Mouse (Mus musculus): ENCODE results near the gene Axl. TPM values are rescaled to one million over a fixed set of nuclear protein-coding genes. Genes with fewer than 3 reads are reported as not detected.
"Not testable (repeated sequence)": the region's sequence is repeated elsewhere in the genome, so short reads cannot be mapped to it uniquely, and the experiment has no call there.

The Axl gene
- total RNA-seq, 4 experiments from 2014 or later, result 37.9 to 58.3 (median 45.8) TPM

GRCm38 (mm10) chr7:25754738-25755467, 33.6 kb downstream of the Axl start, which contains the start of gene Hnrnpul1:
TSS of gene Hnrnpul1 (minus strand) at chr7:25754757.
- peak; percentile 99 for DNase-seq (ENCODE audit: low spot score in 2 of 2)

GRCm38 (mm10) chr7:25754439-25754737, 34.1 kb downstream of the Axl start:
- DNase-seq (ENCODE audit: low spot score in 2 of 2), result no peak

DNA sequence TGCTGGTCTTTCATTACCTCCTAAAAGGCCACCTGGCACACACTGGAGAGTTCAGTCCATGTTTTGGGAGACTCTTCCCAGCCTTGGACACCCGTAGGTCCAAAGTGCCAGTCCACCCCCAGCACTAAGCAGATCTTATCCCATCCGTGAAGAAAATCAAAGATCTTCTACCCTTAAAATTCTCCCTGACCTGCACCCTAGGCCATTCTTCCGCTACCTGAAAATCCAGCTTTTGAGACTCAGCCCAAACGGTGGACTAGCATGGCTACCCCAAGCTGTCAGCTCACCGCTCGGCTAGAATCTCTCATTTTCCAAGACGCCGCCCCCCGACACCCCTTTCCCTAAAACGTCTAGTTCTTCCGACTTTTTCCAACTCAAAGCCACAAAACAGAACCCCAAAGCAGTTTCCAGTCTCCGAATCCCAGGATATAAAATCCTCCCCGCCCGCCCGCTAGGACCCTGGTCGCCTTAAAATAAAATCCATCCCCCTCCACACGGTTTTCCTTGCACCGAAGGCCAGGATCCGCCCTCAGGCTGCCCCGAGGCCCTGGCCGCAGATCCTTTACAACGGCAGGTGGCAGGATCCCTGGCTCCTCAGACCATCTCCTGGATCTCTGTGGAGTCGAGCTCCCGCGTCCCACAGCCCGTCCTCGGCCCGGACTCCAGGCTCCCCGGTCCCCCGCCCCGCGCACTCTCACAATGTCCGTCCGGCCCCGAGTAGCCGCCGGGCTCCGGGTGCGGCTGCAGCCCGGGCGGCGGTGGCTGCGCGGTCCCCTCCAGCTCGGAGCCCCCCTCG, 34.7 kb downstream of the Axl start:
- DNase-seq (ENCODE audit: low spot score in 2 of 2), result no peak

- no peak for DNase-seq (ENCODE audit: low spot score in 2 of 2)
Observed at GRCm38 (mm10) chr7:25753076-25753475, 35.4 kb downstream of the Axl start.

DNA sequence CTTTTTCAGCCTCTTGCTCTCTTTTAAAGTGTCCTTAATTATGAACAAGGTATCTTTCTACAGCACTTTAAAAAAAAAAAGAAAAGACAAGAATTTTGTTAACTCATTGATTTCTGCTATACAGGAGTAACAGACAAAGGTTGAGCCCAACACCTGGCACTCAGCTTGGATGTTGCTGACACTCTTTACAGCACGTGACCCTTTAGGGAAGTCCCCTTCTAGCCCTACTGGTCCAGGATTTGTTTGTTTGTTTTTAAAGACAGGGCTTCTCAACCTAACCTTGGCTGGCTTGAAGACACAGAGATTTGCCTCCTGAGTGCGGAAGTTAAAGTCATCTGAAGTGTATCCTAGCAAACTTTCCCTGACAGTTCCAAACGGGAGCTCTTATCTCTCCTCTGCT, 41.7 kb downstream of the Axl start:
- no peak for DNase-seq (ENCODE audit: low spot score in 2 of 2)

DNA sequence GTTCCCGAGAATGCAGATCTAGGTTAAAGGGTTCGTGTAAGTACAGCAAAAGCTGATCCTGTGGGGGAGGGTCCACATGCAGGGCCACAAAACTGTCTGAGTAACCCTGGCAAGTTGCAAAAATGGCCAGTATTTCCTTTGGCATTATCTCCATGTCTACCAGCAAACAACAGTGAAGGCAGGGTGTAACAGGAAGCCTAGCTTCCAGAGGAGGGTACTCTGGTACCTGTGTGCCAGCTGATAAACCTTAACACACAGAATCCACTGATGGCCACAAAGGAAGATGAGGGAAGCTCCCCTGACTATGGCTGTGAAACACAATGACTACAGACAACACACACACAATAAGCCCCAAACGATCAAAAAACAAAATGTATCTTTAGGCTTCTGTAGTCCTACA, 50.2 kb downstream of the Axl start:
- DNase-seq (ENCODE audit: low spot score in 2 of 2), result no peak

- DNase-seq (ENCODE audit: low spot score in 2 of 2), result no peak
Observed at GRCm38 (mm10) chr7:25736920-25737319, 51.6 kb downstream of the Axl start.

- DNase-seq (ENCODE audit: low spot score in 2 of 2), result no peak
Observed at GRCm38 (mm10) chr7:25734991-25735390, 53.5 kb downstream of the Axl start.

DNA sequence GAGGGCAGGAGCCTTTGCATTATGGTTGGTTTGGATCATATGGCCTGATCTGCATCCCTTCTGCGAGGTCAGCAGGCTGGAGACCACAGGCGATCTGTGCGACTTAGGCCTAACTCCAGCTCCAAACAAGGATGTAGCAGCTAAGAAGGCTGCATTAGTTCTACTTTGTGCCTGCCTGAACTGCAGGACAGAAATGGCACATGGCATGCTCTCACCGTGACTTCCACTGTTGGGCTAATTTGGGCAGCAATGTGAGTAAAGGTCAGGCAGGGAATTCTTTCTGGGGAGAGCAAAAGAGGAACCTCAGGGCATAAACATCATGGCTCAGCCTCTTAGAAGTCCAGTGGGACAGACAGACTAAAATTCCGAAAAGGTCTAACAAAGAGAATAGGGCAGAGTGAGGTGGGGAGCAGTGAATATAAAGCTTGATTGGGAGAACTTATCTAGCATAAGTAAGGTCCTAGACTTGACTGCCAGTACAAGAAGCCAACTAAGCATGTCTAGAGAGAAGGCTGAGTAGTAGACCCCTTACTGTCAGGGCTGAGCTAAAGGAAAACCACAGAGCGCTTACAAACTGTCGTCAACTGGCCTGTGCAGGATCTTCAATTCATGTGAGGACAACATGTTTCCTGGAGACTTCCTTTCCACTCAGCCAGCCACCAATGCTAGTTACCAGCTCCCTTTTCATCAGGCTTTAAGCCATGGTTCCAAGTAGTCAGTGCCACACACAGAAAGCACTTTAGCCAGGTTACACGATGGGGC, 57.0 kb downstream of the Axl start:
- DNase-seq (ENCODE audit: low spot score in 2 of 2), result no peak

- DNase-seq (ENCODE audit: low spot score in 2 of 2), result no peak
Observed at GRCm38 (mm10) chr7:25729862-25730261, 58.6 kb downstream of the Axl start.

DNA sequence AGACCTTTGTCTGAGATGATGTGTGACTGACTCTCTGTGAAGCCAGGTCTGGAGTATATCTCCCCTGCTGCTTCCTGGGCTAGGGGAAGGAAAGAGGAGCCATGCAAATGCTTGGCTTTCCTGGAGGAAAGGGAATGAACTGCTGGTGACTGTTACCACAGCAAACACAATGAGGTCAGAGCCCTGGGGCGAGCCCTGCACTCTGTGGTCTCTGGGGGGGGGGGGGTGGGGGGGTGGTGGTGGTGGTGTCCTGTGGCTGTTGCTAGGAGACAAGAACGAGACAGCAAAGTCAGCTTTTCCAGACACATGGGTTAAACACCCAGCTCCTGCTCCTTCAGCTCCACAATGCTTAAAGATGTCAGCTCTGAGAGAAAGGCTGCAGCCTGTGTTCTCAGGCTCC, 59.1 kb downstream of the Axl start:
- DNase-seq (ENCODE audit: low spot score in 2 of 2), result no peak

DNA sequence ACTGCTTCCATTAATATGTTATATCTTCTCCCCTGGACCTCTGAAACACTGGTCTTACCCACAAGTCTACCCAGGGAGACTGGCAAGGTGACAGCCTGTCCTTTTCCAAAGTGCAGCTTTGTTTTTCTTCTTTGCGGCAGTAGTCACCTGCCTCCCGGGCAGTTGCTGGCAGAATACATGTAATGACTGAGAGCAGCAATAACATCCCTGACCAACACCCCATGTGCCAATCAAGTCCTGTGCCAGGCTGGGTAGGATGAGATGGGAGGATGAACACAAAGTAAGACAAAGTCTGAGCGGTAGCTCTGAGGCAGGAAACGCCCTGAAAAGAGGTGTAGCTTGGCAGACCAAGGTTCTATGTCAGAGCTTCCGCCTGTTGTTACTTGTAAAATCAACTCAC, 60.7 kb downstream of the Axl start:
- no peak for DNase-seq (ENCODE audit: low spot score in 2 of 2)

- DNase-seq (ENCODE audit: low spot score in 2 of 2), result no peak
Observed at GRCm38 (mm10) chr7:25725886-25726285, 62.6 kb downstream of the Axl start.

GRCm38 (mm10) chr7:25721776-25722175, 66.7 kb downstream of the Axl start:
- not testable (repeated sequence) for DNase-seq (ENCODE audit: low spot score in 2 of 2)

GRCm38 (mm10) chr7:25720760-25721159, 67.7 kb downstream of the Axl start:
- no peak for DNase-seq (ENCODE audit: low spot score in 2 of 2)

DNA sequence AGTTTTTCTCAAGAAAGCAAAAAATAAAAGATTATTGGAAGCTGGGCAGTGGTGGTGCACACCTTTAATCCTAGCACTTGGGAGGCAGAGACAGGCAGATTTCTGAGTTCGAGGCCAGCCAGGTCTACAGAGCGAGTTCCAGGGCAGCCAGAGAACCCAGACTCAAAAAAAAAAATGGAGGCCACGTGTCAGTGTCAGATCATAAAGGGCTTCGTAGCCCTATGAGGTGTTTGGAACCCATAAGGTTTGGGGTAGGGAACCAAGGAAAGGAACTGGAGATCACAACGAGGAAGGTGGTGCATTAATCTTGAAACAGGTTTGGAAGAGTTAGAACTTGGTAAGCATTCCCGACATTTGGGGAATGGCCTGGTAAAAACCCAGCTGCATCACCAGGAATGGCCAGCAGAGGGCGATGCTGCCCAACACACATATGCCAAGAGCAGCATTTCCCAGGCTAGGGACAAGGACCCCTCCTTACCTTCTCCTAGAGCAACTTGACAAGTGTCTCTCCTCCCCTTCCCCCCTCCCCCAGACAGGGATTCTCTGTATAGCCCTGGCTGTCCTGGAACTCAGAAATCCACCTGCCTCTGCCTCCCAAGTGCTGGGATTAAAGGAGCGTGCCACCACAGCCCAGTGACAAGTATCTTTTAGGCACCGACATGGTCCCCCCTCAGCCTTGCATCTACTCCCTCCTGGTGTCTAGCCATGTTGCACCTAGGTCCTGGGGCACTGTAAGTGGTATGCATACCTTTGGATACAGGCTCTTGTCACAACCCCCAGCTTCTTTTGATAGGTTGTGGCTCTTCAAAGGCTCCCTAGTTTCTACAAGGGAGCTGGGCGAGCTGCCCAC, 68.5 kb downstream of the Axl start:
- peak in 1 of 2 experiments; percentile 84 for DNase-seq (ENCODE audit: low spot score in 2 of 2)

GRCm38 (mm10) chr7:25718788-25719417, 69.6 kb downstream of the Axl start, which contains the start of gene Ccdc97:
TSS of gene Ccdc97 (minus strand) at chr7:25719088.
- peak; percentile 89 to 94 for DNase-seq (ENCODE audit: low spot score in 2 of 2)

- no peak for DNase-seq (ENCODE audit: low spot score in 2 of 2)
Observed at GRCm38 (mm10) chr7:25717478-25717877, 71.0 kb downstream of the Axl start.

GRCm38 (mm10) chr7:25715731-25716271, 72.7 kb downstream of the Axl start:
- no peak for DNase-seq (ENCODE audit: low spot score in 2 of 2)

DNA sequence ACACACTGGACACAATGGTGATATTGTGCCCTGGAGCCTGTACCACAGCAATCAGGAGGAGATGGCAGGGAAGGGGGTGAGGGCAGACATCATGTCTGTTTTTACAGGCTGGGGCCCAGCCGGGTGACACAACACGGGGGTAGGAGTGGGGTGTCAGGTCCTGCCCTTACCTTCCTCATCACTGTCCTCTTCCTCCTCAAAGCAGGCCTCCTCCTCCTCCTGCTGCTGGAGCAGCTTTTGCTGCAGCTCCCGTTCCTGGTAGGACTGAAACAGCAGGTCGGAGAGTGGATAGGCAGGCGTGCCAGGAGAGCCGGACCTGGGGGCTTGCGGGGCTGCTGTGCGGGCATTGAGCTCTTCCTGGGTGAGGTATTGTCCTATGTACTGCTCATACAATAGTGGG, 73.9 kb downstream of the Axl start:
- DNase-seq (ENCODE audit: low spot score in 2 of 2), result no peak

Data from left cerebral cortex, adult 8-10 months (tissue).